Mouse (Mus musculus) lung, embryonic 15.5 days (tissue): ENCODE measurements around the gene Ninl. TPM values are rescaled to one million over a fixed set of nuclear protein-coding genes. Genes with fewer than 3 reads are reported as not detected.

ENCODE experiments used
- ATAC-seq: fragments of 200-750 bp; cut with Nextera tagmentation; 2 replicates; pipeline ENCODE4 v1.8.0; 2017; ENCODE audit warnings: moderate number of reproducible peaks, borderline replicate concordance; ENCODE audit not compliant: low FRiP score, low TSS enrichment; ENCODE audit errors: extremely low read depth
- H3K27ac ChIP-seq: fragments of 300-500 bp; sonication (generic); 2 replicates; pipeline ENCODE4 v1.5.1; 2015; ENCODE audit warnings: moderate library complexity, mild to moderate bottlenecking, inconsistent platforms
- H3K27me3 ChIP-seq: fragments of 300-500 bp; sonication (generic); 2 replicates; pipeline ENCODE4 v1.6.1; 2015; ENCODE audit warnings: inconsistent platforms
- H3K36me3 ChIP-seq: fragments of 300-500 bp; sonication (generic); 2 replicates; pipeline ENCODE4 v1.6.1; 2015; ENCODE audit warnings: inconsistent platforms
- H3K4me1 ChIP-seq: fragments of 300-500 bp; sonication (generic); 2 replicates; pipeline ENCODE4 v1.6.1; 2015; ENCODE audit warnings: inconsistent platforms
- H3K4me2 ChIP-seq: fragments of 300-500 bp; sonication (generic); 2 replicates; pipeline ENCODE4 v1.6.1; 2015; ENCODE audit warnings: inconsistent platforms, mild to moderate bottlenecking, moderate library complexity
- H3K4me3 ChIP-seq: fragments of 300-500 bp; sonication (generic); 2 replicates; pipeline ENCODE4 v1.5.1; 2015; ENCODE audit warnings: mild to moderate bottlenecking, inconsistent platforms
- H3K9ac ChIP-seq: fragments of 300-500 bp; sonication (generic); 2 replicates; pipeline ENCODE4 v1.6.1; 2015; ENCODE audit warnings: inconsistent platforms
- H3K9me3 ChIP-seq: fragments of 300-500 bp; sonication (generic); 2 replicates; pipeline ENCODE4 v1.6.1; 2016; ENCODE audit warnings: inconsistent platforms
- WGBS: fragments of 180-500 bp; shearing (Covaris S2); methylation state at CpG from one replicate; pipeline ENCODE4 v1.1.7; 2015; 5-methylcytosine and 5-hydroxymethylcytosine counted together
- polyA plus RNA-seq: library from polyadenylated mRNA; unstranded; fragments of >200 nt; fragmentation: Nextera tagmentation; extraction: Ambion mirVana; gene quantifications from 2 replicates; pipeline ENCODE4 v1.2.1, GENCODE M21; 2015

Gene Ninl
- polyA plus RNA-seq, 1 experiment from 2014 or later: 11.1 TPM

GRCm38 (mm10) chr2:150895691-150896252 lies 143.4 kb downstream of the Ninl start:
- H3K4me1 ChIP-seq: no peaks in the 10 kb centered on the region
- no peak overlapping the region for H3K9ac ChIP-seq
- no peaks in the 10 kb centered on the region for H3K27me3 ChIP-seq
- no peak overlapping the region for H3K4me2 ChIP-seq
- no peak overlapping the region for H3K27ac ChIP-seq
- no peaks in the 10 kb centered on the region for H3K36me3 ChIP-seq
- H3K9me3 ChIP-seq: no peaks in the 10 kb centered on the region
- WGBS: 72% methylated on average over 7 of the region's 7 CpGs
- no peak for ATAC-seq
- no peak overlapping the region for H3K4me3 ChIP-seq

- Histone ChIP-seq H3K4me3 (no peak overlapping the region), H3K4me1 (no peaks in the 10 kb centered on the region), H3K36me3 (no peaks in the 10 kb centered on the region), H3K9me3 (no peaks in the 10 kb centered on the region), H3K9ac (no peak overlapping the region), H3K27me3 (no peaks in the 10 kb centered on the region), H3K4me2 (no peak overlapping the region), H3K27ac (no peak overlapping the region)
- WGBS: 92% methylated on average over 2 of the region's 2 CpGs
- ATAC-seq: no peak
These were observed 144.4 kb downstream of the Ninl start for GRCm38 (mm10) chr2:150894617-150895267.

- no peak overlapping the region for H3K9ac ChIP-seq
- 47% methylated on average over 2 of the region's 2 CpGs for WGBS
- no peaks in the 10 kb centered on the region for H3K36me3 ChIP-seq
- H3K4me2 ChIP-seq: no peak overlapping the region
- 0 out of 2 replicates have a peak, but pooled peaks cover 3% of the 10 kb centered on the region for H3K4me1 ChIP-seq
- no peak overlapping the region for H3K27ac ChIP-seq
- H3K9me3 ChIP-seq: no peaks in the 10 kb centered on the region
- H3K27me3 ChIP-seq: no peaks in the 10 kb centered on the region
- H3K4me3 ChIP-seq: no peak overlapping the region
- ATAC-seq: no peak
These were observed 151.8 kb downstream of the Ninl start for GRCm38 (mm10) chr2:150887370-150887769.

- Histone ChIP-seq H3K36me3 (no peaks in the 10 kb centered on the region), H3K4me3 (no peak overlapping the region), H3K4me2 (no peak overlapping the region), H3K9me3 (no peaks in the 10 kb centered on the region), H3K4me1 (0 out of 2 replicates have a peak, but pooled peaks cover 3% of the 10 kb centered on the region), H3K27me3 (no peaks in the 10 kb centered on the region), H3K9ac (no peak overlapping the region), H3K27ac (no peak overlapping the region)
- no peak for ATAC-seq
These were observed 152.9 kb downstream of the Ninl start for GRCm38 (mm10) chr2:150886315-150886714.

GRCm38 (mm10) chr2:150885814-150886213 lies 153.4 kb downstream of the Ninl start:
- Histone ChIP-seq H3K9me3 (no peaks in the 10 kb centered on the region), H3K27me3 (no peaks in the 10 kb centered on the region), H3K4me2 (no peak overlapping the region), H3K36me3 (no peaks in the 10 kb centered on the region), H3K9ac (no peak overlapping the region), H3K27ac (no peak overlapping the region), H3K4me1 (0 out of 2 replicates have a peak, but pooled peaks cover 3% of the 10 kb centered on the region), H3K4me3 (no peak overlapping the region)
- ATAC-seq: peak; percentile 69; the same call in 1 of the 2 replicates
- 41% methylated on average over 1 of the region's 1 CpGs for WGBS

- no peak overlapping the region for H3K27ac ChIP-seq
- ATAC-seq: peak; percentile 28; the same call in 1 of the 2 replicates
- 0 out of 2 replicates have a peak, but pooled peaks cover 3% of the 10 kb centered on the region for H3K4me1 ChIP-seq
- no peak overlapping the region for H3K9ac ChIP-seq
- H3K9me3 ChIP-seq: no peaks in the 10 kb centered on the region
- H3K36me3 ChIP-seq: no peaks in the 10 kb centered on the region
- no peak overlapping the region for H3K4me2 ChIP-seq
- WGBS: 40% methylated on average over 1 of the region's 1 CpGs
- no peaks in the 10 kb centered on the region for H3K27me3 ChIP-seq
- no peak overlapping the region for H3K4me3 ChIP-seq
These were observed 154.4 kb downstream of the Ninl start for GRCm38 (mm10) chr2:150884779-150885110.

Other genes starting within 250 kb of the Ninl start
- 61.0 and 62.8 TPM in 2 replicates for gene Abhd12, start 134.6 kb downstream of the Ninl start, polyA plus RNA-seq
- gene Gins1, start 134.0 kb downstream of the Ninl start, polyA plus RNA-seq: 41.4 and 45.8 TPM in 2 replicates
- gene Nanp, start within 50 bp of the Ninl start, polyA plus RNA-seq: 49.6 and 51.9 TPM in 2 replicates
- gene Gm14151, start 53.0 kb upstream of the Ninl start, polyA plus RNA-seq: not detected in 2 replicates
- gene Gm14147, start 58.9 kb upstream of the Ninl start, polyA plus RNA-seq: not detected in 2 replicates